Mouse (Mus musculus) right cerebral cortex, postnatal 14 days (tissue): ENCODE measurements around the gene Plekhm2.

ENCODE experiments used
- DNase-seq: peaks from one replicate; pipeline ENCODE4 v3.0.0; 2022

Gene Plekhm2

GRCm38 (mm10) chr4:141664799-141665198 is at the start of gene Plekhm2:
Gene Plekhm2 (minus strand): TSS chr4:141664899.
- no peak for DNase-seq

- no peak for DNase-seq
These were observed 49.0 kb upstream of the Plekhm2 start for GRCm38 (mm10) chr4:141713598-141714142.

GRCm38 (mm10) chr4:141711250-141711649 is 46.6 kb upstream of the Plekhm2 start:
- DNase-seq = no peak

GRCm38 (mm10) chr4:141708971-141709370 is 44.3 kb upstream of the Plekhm2 start:
- DNase-seq = no peak

- no peak for DNase-seq
These were observed 43.3 kb upstream of the Plekhm2 start for GRCm38 (mm10) chr4:141708005-141708404.

GRCm38 (mm10) chr4:141705331-141705730 is 40.6 kb upstream of the Plekhm2 start:
- peak; percentile 73 for DNase-seq

- DNase-seq = no peak
These were observed 39.9 kb upstream of the Plekhm2 start for GRCm38 (mm10) chr4:141704625-141705024.

DNA sequence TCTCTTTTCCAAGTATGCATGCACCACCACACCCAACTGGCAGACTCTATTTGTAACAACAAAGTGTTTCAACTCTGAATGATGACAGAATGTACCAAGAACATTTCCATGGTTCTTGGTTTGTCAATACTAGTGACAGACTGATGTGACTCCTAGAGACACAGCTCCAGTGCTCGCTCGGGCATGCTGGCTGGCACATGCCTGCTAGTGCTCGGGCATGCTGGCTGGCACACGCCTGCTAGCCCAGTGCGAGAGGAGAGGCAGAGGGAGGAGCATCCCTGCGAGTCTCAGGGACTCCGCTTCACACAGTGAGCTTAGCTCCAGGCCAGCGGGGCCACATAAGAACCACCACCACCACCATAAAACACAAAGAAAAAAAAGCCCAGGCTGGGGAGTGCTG is 30.0 kb upstream of the Plekhm2 start:
- no peak for DNase-seq

GRCm38 (mm10) chr4:141688505-141688904 is 23.8 kb upstream of the Plekhm2 start:
- no peak for DNase-seq

- no peak for DNase-seq
These were observed 21.8 kb upstream of the Plekhm2 start for GRCm38 (mm10) chr4:141686525-141686924.

DNA sequence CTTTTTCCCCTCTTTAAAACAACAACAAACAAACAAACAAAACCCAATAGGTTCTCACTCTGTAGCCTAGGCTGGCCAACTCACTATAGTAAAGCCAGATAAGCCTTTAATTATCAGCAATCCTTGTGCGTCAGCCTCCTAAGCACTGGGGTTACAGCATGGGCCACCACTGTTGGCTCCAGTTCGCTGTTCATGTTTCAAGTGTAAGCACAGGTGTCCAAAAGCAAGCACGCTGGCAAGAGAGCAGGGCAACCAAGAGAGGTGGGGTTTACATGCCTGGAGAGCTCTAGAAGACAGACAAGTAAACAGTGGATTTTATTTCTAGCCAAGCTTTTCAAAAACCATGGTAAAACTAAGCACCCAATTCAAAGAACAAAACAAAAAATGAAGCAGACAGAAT is 21.4 kb upstream of the Plekhm2 start:
- no peak for DNase-seq

DNA sequence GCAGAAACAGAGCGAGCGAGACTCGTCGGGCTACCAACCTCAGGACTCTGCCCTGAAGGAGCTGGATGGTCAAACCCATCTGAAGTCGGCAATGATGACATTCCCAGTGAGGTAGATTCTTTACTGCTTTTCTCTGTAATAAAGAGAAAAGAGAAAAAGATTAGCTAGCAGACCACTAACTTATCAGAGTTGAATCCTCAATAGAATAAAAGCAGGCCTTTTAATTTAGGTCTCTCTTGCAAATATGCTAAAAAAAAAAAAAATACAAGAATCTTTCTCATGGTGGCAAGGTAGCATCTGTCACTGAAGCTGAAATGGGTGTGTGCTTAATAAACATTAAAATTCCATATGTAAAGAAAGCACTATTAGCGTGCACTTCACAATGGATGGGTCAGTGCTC is 20.8 kb upstream of the Plekhm2 start, which contains the start of gene Rsc1a1:
TSS of gene Rsc1a1 (minus strand) at position 101 of the 400 bp plus-strand sequence.
- no peak for DNase-seq

DNA sequence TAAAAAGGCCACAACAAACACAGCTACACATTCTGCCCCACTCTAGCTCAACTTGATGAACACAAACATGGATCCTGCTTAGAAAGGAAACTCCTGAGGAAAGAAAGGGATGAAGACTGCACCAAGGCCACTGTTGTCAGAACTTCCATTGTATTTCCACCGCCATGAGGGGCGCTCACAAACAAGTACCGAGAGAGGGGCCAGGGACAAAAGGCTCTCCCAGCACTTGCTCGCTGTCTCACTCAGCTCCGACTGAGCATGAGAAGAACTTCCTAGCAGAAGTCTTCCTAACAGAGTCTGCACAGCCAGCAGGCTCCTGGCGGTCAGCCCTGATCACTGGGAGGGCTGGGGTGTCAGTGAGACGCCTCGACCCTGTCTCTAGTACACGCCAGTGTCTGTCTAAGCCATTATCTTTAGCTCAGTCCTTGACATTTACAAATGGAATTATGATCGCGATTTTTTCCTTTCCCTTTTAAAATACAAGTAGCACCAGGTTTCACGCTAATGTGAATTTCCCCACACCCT is 18.1 kb upstream of the Plekhm2 start:
- DNase-seq = no peak

DNA sequence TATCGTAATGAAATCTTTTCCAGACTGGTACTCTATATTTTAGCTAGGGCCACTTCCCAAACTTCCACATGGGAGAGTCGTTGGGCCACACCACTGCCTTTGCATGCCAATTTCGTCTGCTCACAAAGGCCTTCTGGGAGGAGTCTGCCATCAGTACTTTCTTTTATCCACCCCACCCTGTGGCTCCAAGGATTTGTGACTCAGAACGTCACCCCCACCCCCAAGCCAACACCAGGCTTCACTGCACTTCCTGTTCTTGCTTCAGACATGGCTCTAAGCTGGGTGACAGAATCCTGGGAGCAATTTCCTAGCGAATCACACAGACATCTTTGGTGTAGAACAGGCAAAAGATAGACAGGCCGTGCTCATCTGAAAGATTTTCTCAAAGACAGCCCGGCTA is 17.1 kb upstream of the Plekhm2 start:
- DNase-seq = no peak

- no peak for DNase-seq
These were observed 16.2 kb upstream of the Plekhm2 start for GRCm38 (mm10) chr4:141680892-141681291.

- no peak for DNase-seq
These were observed 14.3 kb upstream of the Plekhm2 start for GRCm38 (mm10) chr4:141679016-141679415.

DNA sequence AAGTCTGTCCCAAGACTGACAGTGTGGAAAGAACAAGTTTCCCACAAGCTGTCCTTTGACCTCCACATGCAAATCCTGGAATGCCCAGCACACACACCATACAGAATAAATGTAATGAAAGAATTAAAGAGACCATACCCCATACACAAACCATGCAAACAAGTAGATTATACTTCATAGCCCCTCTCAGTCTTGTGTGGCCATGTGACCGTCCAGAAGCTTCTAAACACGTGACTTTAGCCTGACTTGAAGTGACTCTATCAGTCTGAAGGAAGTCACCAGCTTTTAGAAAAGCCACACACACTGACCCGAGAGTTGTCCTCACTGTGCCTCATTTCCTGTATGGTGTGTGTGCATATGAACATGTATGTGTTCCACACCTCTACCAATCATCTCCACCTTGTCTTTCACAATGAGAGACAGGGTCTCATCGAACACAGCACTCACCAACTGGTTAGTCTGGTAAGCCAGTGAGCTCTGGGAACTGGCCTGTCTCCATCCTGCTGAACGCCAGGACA is 11.8 kb upstream of the Plekhm2 start:
- no peak for DNase-seq

GRCm38 (mm10) chr4:141672325-141672724 is 7.6 kb upstream of the Plekhm2 start:
- DNase-seq = no peak

DNA sequence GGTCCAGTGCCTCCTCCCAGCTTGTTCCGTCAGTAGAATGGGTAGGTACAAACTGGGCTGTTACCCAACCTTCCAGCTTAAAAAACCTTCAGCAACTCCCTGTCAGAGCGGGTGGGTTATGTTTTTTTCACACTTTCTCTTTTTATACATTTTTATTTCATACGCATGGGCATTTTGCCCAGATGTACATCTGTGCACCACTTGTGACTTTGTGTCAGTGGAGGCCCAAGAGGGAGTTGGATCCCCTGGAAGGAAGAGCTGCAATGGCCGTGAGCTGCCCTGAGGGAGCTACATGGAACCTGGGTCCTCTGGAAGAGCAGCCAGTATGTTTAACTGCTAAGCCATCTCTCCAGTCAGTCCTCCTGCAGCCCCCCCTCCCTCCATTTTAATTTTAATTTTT is 6.7 kb upstream of the Plekhm2 start:
- no peak for DNase-seq

- DNase-seq = no peak
These were observed 5.4 kb upstream of the Plekhm2 start for GRCm38 (mm10) chr4:141669898-141670712.

GRCm38 (mm10) chr4:141664011-141664745 is 521 bp downstream of the Plekhm2 start:
- peak; percentile 72 for DNase-seq

DNA sequence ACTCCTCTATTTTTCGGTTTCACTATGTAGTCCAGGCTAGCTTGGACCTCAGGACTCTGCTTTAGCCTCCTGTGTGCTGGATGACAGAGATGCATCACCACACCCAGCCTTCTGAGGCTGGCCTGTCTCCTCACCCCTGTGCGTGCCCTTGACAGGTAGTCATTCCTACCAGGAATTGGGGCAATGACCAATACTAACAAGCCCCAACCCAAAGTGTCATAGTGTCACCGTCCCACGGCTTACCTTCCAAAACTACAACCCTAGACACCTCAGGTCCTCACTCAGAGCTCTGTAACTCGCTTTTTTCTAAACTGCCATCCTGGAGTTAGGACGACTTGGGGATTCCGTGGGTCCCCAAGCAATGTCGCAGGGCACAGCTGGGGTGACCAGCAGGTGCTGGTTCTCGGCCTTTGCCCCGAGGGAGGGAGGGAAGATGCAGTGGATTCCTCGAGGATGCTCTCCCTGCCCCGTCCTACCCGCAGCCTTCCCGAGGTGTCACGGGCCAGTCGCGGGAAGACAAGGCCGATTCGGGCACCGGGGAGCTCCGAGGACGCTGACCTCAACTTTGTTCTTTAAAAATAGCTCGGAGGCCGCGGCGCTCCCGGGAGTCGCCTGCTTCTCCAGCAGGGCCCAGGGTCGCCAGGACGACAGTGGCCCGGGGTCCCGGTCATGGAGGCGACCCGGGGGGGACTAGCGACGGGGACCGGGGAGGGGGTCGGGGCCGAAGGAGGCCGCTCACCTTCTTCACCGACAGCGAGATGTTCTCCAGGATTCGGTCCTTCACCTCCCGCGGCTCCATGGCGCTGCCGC is 1.4 kb downstream of the Plekhm2 start:
- no peak for DNase-seq
